Mouse (Mus musculus) adrenal gland, adult 8-10 months (tissue): ENCODE data around the gene Gnb1. TPM values are rescaled to one million over a fixed set of nuclear protein-coding genes. Genes with fewer than 3 reads are reported as not detected.
"Not testable (repeated sequence)": the region's sequence is repeated elsewhere in the genome, so short reads cannot be mapped to it uniquely, and the experiment has no call there.

Experiments
- DNase-seq: peaks from one replicate; pipeline ENCODE4 v3.0.0; 2022
- total RNA-seq, 4 experiments: library from RNA; stranded (reverse); gene quantifications; 2 replicates each; pipeline ENCODE4 v1.2.4; 2022

The Gnb1 gene
- total RNA-seq, 4 experiments from 2014 or later = 344 to 487 (median 448) TPM

DNA sequence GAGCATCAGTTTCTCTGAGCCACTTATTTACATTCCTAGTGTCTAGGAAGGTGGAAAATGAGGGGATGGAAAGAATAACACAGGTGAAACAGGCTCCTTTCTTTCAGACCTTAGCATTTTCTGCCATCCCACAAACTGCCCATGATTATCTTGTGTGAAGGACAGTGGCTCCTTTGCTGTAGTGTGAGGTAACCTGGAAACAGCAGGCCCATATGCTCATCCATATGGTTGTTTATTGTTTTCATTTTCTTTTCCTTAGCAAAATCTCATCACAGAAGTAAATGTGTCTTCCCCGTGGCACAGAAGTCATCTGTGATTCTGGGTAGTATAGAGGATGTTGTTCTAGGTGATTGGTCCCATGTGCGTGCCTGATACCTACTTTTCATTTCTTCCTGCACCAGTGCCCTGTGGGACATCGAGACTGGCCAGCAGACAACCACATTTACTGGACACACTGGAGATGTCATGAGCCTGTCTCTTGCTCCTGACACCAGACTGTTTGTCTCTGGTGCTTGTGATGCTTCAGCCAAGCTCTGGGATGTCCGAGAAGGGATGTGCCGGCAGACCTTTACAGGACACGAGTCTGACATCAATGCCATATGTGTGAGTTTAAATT is 61.9 kb downstream of the Gnb1 start:
- DNase-seq = no peak

- no peak for DNase-seq
Observed at GRCm38 (mm10) chr4:155554880-155555279, 63.7 kb downstream of the Gnb1 start.

GRCm38 (mm10) chr4:155555464-155555863 is 64.3 kb downstream of the Gnb1 start:
- no peak for DNase-seq

- no peak for DNase-seq
Observed at GRCm38 (mm10) chr4:155559454-155559853, 68.3 kb downstream of the Gnb1 start.

- no peak for DNase-seq
Observed at GRCm38 (mm10) chr4:155560932-155561331, 69.8 kb downstream of the Gnb1 start.

- no peak for DNase-seq
Observed at GRCm38 (mm10) chr4:155561661-155562442, 70.7 kb downstream of the Gnb1 start, which contains the start of gene Nadk. Nadk (plus strand) TSS chr4:155562378.

- DNase-seq = peak; percentile 74
Observed at GRCm38 (mm10) chr4:155562725-155563399, 71.7 kb downstream of the Gnb1 start.

DNA sequence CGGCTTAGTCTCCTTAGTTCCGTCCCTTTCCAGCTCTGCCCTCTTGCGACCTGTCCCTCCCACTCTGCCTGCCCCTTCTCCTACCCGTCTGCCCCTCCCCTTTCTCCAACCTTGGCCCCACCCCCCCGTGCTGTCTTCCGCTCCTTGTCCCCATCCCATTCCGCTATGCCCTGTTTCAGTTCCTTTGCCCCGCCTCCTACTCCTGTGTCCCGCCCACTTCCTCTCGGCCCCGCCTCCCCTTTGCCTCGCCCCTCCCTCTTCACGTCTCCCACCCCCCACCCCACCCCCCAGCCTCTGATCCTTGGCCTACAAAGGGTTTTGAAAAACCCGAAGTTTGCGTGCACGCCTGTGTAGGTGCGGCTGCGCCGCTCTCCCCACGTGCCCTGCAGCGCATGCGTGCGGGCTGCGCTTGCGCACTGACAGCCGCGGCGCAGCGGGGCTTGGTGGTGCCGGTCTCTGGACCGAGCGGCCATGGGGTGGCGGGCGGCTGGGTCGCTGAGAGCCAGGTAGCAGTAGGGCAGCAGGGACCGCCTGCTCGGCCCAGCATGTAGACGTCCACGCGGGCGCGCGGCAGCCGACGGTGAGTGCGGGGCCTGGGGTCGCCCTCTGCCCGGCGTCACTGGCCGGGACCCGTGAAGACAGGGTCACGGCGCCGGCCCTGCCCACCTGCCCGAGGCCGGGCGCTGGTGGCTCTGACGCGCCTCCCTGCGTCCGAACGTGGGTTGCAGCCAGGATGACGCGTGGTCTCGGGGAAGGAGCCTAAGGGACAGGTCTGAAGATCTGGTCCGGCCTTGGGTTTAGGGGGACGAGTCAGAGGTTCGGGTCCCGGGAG is 72.5 kb downstream of the Gnb1 start:
- peak; percentile 96 for DNase-seq

DNA sequence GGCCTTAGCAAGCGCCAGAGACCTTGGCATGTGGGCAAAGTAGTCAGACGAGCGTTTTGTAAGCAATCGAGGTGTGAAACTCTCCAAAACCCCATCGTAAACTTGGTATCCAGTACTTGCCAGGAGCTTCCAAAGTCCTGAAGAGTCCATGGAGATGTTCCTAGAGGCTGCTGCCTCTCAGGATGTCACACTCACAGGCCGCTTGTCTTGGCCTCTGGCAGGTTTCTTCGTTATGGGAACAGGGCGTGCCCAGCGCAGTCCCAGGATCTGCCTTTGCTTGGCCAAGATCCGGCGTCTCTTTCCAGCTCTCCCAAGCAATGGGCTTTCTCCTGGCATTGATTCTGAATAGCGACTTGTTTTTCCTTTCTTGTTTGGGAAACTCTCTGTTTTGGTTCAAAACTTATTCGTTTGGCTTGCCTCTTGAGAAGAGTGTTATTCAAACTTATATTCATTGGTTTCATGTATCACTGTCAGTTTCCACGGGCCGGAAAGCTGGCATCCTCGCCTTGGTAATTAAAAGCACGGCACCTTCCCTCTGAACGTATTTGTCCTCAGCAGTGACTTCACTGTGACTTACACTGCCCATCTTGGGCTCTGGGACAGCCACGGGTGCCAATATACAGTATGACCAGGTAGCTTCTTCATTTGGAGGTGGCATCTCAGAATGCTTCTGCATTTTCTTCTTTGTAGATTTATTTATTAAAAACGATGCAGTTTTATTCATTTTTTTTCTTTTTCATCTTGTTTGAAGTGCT is 73.3 kb downstream of the Gnb1 start:
- no peak for DNase-seq

GRCm38 (mm10) chr4:155566555-155566954 is 75.4 kb downstream of the Gnb1 start:
- DNase-seq = no peak

- DNase-seq = no peak
Observed at GRCm38 (mm10) chr4:155568170-155568569, 77.0 kb downstream of the Gnb1 start.

DNA sequence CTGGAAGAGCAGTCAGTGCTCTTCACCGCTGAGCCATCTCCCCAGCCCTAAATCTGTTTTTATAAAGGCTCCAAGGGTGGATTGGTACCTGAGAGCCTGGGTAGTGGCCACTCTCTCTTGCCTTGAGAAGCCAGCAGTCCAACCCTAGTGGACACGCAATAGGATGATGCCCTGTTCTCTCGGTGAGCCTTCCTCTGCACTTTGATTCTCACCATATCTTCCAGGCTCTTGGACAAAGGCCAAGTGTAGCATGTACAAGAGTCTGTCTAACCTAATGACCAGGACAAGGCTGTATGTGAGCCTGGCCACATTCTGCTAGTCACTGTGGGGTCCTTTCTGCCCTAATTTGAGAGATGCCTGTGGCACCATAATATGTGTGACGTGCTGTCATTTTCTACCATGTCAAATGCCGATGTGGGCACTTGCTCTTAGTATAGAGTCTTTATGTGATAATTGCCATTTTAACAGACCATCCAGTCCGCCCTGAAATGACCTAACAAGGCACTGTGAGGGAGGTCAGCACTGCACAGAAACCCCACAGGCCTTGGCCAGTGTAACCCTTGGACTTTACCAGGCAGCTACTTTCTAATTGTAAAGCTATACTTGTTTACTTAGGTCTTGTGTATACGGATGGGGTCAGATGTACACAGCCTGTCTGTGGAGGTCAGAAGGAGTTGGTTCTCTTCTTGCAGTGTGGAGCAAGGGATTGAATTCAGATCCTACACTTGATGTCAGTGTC is 77.6 kb downstream of the Gnb1 start:
- no peak for DNase-seq

- no peak for DNase-seq
Observed at GRCm38 (mm10) chr4:155569818-155570217, 78.7 kb downstream of the Gnb1 start.

- DNase-seq = not testable (repeated sequence)
Observed at GRCm38 (mm10) chr4:155570315-155570714, 79.2 kb downstream of the Gnb1 start.

DNA sequence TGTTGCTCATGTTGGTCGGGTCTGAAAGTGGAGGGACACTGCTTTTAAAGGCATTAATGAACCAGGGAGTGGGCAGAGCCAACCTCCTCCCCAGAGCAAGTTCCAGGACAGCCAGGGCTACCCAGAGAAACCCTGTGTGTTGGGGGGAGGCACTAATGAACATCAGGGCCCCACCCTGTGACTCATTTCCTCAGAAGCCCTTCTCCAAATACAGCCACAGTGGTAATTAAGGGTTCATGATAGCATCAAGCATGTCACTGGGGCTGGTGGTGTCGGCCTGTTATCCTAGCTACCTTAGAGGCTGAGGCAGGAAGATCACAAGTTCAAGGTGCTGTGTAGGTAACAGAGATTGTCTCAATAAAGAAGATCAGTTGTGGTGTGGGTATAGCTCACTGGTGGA is 80.3 kb downstream of the Gnb1 start:
- DNase-seq = no peak

GRCm38 (mm10) chr4:155573155-155573554 is 82.0 kb downstream of the Gnb1 start:
- no peak for DNase-seq

- DNase-seq = no peak
Observed at GRCm38 (mm10) chr4:155573876-155574275, 82.7 kb downstream of the Gnb1 start.

DNA sequence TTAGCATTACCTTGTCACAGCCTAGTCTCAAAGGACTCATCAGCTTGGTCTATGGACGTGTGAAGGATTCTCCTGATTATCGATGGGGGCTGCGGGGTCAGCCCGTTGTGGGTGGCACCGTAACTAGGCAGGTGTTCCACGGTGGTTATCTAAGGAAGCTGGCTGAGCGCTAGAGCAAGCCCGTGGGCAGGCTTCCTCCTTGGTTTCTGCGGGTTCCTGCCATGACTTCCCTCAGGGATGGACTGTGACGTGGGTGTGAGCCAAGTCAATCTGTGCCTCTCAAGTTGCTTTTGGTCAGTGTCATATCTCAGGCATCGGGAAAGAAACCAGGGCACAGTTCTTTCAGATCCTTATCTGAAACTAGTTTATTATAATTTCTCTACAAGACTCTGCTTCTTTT is 83.8 kb downstream of the Gnb1 start:
- DNase-seq = no peak

GRCm38 (mm10) chr4:155575521-155575920 is 84.4 kb downstream of the Gnb1 start:
- no peak for DNase-seq

GRCm38 (mm10) chr4:155577132-155577531 is 86.0 kb downstream of the Gnb1 start:
- DNase-seq = peak; percentile 78

- no peak for DNase-seq
Observed at GRCm38 (mm10) chr4:155577741-155578140, 86.6 kb downstream of the Gnb1 start.
